ENCODE assay signal across 10 mouse cellular contexts in genomic region chr4:131107127-131107857, GRCm38 (mm10).
DNase-seq lines count a peak whose midpoint lies in the region; ATAC-seq and TF ChIP-seq lines count a peak whose summit lies in the region.
"Had no signal": no experiment of that assay in that cellular context is flagged by ENCODE, and none has a peak within 500 bp of the region (broad histone marks: within the 10 kb centered on the region; RNA-seq: fewer than 3 reads in every experiment).

No protein-coding gene starts in this region.

- TF ChIP-seq POLR2A in lung, adult 2 months (IDR thresholded peaks at IDR 0.05; ENCODE audit: borderline replicate concordance, extremely low read depth, low read depth, low read length), result no peak

- WGBS in lung, adult 2 months, result 71% methylated on average over 13 of the region's 13 CpGs

- ATAC-seq in frontal cortex, adult (ENCODE audit: low TSS enrichment), result 0 out of 2 replicates have a peak, but pooled peaks have one; percentile 47

- no peaks in the 10 kb centered on the region for H3K4me1 ChIP-seq in lung, adult 2 months (ENCODE audit: control insufficient read depth, insufficient read depth, low read length)
- H3K4me1 ChIP-seq: limb, embryonic 13.5 days; neural tube, embryonic 12.5 days had no signal

- H3K4me3 ChIP-seq in left cerebral cortex, adult 2 months, result no peak overlapping the region
- H3K4me3 ChIP-seq in lung, adult 2 months (replicated peaks; ENCODE audit: extremely low read depth, low read depth, low read length), result no peak overlapping the region
- H3K4me3 ChIP-seq: limb, embryonic 13.5 days; neural tube, embryonic 12.5 days had no signal

- intact Hi-C loops in left cerebral cortex, adult 2 months (cut with DNase I), result loop anchor here (5.0 to 10.0 kb wide), 2 partner anchors 145 to 728 kb away; partner anchors contain the start of gene Ptpru
- intact Hi-C loops in left cerebral cortex, postnatal 4 days (cut with DNase I), result loop anchor here (10.0 kb wide), 1 partner anchor 148 kb away; no protein-coding TSS in a partner anchor

- no peak overlapping the region for H3K27ac ChIP-seq in left cerebral cortex, adult 2 months
- H3K27ac ChIP-seq: limb, embryonic 13.5 days; neural tube, embryonic 12.5 days had no signal

- TF ChIP-seq CTCF in left cerebral cortex, adult 2 months (IDR thresholded peaks at IDR 0.05), result peak; percentile 50
- TF ChIP-seq CTCF in lung, adult 2 months (IDR thresholded peaks at IDR 0.05; ENCODE audit: insufficient read depth, low read length), result no peak

- DNase-seq in frontal cortex, postnatal 14 days (ENCODE audit: low spot score in 2 of 2), result no peak
- no peak for DNase-seq in left cerebral cortex, adult 2 months (ENCODE audit: extremely low spot score in 1 of 2, low spot score in 2 of 2)
- no peak for DNase-seq in left cerebral cortex, postnatal 4 days
- peak; percentile 82 for DNase-seq in cerebellum, adult 9-10 months
- DNase-seq in frontal cortex, postnatal 36 days (ENCODE audit: low spot score in 2 of 2), result peak; percentile 17 to 38
- DNase-seq in lung, adult 2 months, result no peak
- no peak for DNase-seq in urinary bladder, postnatal 36 days (ENCODE audit: low spot score in 2 of 2)

Comparison
In these comparisons a context has a peak if more than half of its experiments do, and no peak if none do; other contexts are left out.
1. DNase-seq: peak in cerebellum, adult 9-10 months (single experiment) and frontal cortex, postnatal 36 days (2 of 2); none in frontal cortex, postnatal 14 days (0 of 2), left cerebral cortex, adult 2 months (0 of 2), left cerebral cortex, postnatal 4 days (single experiment), lung, adult 2 months (single experiment) and urinary bladder, postnatal 36 days (0 of 2).